Mouse (Mus musculus): ENCODE measurements around the gene Hsph1. TPM values are rescaled to one million over a fixed set of nuclear protein-coding genes. Genes with fewer than 3 reads are reported as not detected.

Hsph1 gene
- polyA plus RNA-seq, 1 experiment from 2014 or later: 104 TPM

- no peak overlapping the region for H3K9ac ChIP-seq (replicated peaks; ENCODE audit: low read length)
- H3K36me3 ChIP-seq (ENCODE audit: control insufficient read depth, insufficient read depth, low read length): peaks cover 98% of the 10 kb centered on the region
- DNase-seq (no peak), ATAC-seq (ENCODE audit: low FRiP score, low TSS enrichment) (no peak)
- no peaks in the 10 kb centered on the region for H3K27me3 ChIP-seq (ENCODE audit: control insufficient read depth, insufficient read depth, low read length)
- H3K4me1 ChIP-seq (ENCODE audit: control insufficient read depth, insufficient read depth, low read length): no peaks in the 10 kb centered on the region
- H3K4me2 ChIP-seq (ENCODE audit: low read length): no peak overlapping the region
- no peak overlapping the region for H3K27ac ChIP-seq (replicated peaks; ENCODE audit: low read depth, low read length)
- no peaks in the 10 kb centered on the region for H3K9me3 ChIP-seq (ENCODE audit: control insufficient read depth, low read length)
- H3K4me3 ChIP-seq (replicated peaks; ENCODE audit: low read depth, low read length): no peak overlapping the region
- WGBS: 92% methylated on average over 3 of the region's 3 CpGs
These were observed 10.6 kb downstream of the Hsph1 start for GRCm38 (mm10) chr5:149625547-149625946.

- DNase-seq (no peak), ATAC-seq (ENCODE audit: low FRiP score, low TSS enrichment) (no peak)
- 94% methylated on average over 8 of the region's 8 CpGs for WGBS
These were observed 12.1 kb downstream of the Hsph1 start for GRCm38 (mm10) chr5:149623815-149624675.

GRCm38 (mm10) chr5:149622644-149623043 lies 13.5 kb downstream of the Hsph1 start:
- no peaks in the 10 kb centered on the region for H3K9me3 ChIP-seq (ENCODE audit: control insufficient read depth, low read length)
- WGBS: 80% methylated on average over 6 of the region's 6 CpGs
- DNase-seq (no peak), ATAC-seq (ENCODE audit: low FRiP score, low TSS enrichment) (no peak)
- no peak overlapping the region for H3K9ac ChIP-seq (replicated peaks; ENCODE audit: low read length)
- no peaks in the 10 kb centered on the region for H3K4me1 ChIP-seq (ENCODE audit: control insufficient read depth, insufficient read depth, low read length)
- no peak overlapping the region for H3K4me2 ChIP-seq (ENCODE audit: low read length)
- no peak overlapping the region for H3K27ac ChIP-seq (replicated peaks; ENCODE audit: low read depth, low read length)
- H3K4me3 ChIP-seq (replicated peaks; ENCODE audit: low read depth, low read length): no peak overlapping the region
- H3K36me3 ChIP-seq (ENCODE audit: control insufficient read depth, insufficient read depth, low read length): peaks cover 97% of the 10 kb centered on the region
- H3K27me3 ChIP-seq (ENCODE audit: control insufficient read depth, insufficient read depth, low read length): no peaks in the 10 kb centered on the region

More at GRCm38 (mm10) chr5:149623815-149624675, 12.1 kb downstream of the Hsph1 start:
- H3K27me3 ChIP-seq (ENCODE audit: control insufficient read depth, insufficient read depth, low read length): no peaks in the 10 kb centered on the region
- no peak overlapping the region for H3K4me2 ChIP-seq (ENCODE audit: low read length)
- H3K4me1 ChIP-seq (ENCODE audit: control insufficient read depth, insufficient read depth, low read length): no peaks in the 10 kb centered on the region
- H3K36me3 ChIP-seq (ENCODE audit: control insufficient read depth, insufficient read depth, low read length): peaks cover 97% of the 10 kb centered on the region
- H3K9me3 ChIP-seq (ENCODE audit: control insufficient read depth, low read length): no peaks in the 10 kb centered on the region
- H3K27ac ChIP-seq (replicated peaks; ENCODE audit: low read depth, low read length): no peak overlapping the region
- no peak overlapping the region for H3K4me3 ChIP-seq (replicated peaks; ENCODE audit: low read depth, low read length)
- no peak overlapping the region for H3K9ac ChIP-seq (replicated peaks; ENCODE audit: low read length)

GRCm38 (mm10) chr5:149622152-149622551 lies 14.0 kb downstream of the Hsph1 start:
- no peak overlapping the region for H3K27ac ChIP-seq (replicated peaks; ENCODE audit: low read depth, low read length)
- no peaks in the 10 kb centered on the region for H3K27me3 ChIP-seq (ENCODE audit: control insufficient read depth, insufficient read depth, low read length)
- WGBS: 75% methylated on average over 7 of the region's 7 CpGs
- H3K4me2 ChIP-seq (ENCODE audit: low read length): no peak overlapping the region
- H3K36me3 ChIP-seq (ENCODE audit: control insufficient read depth, insufficient read depth, low read length): peaks cover 97% of the 10 kb centered on the region
- no peak for DNase-seq
- no peak overlapping the region for H3K9ac ChIP-seq (replicated peaks; ENCODE audit: low read length)
- ATAC-seq (ENCODE audit: low FRiP score, low TSS enrichment): no peak
- H3K9me3 ChIP-seq (ENCODE audit: control insufficient read depth, low read length): no peaks in the 10 kb centered on the region
- no peak overlapping the region for H3K4me3 ChIP-seq (replicated peaks; ENCODE audit: low read depth, low read length)
- H3K4me1 ChIP-seq (ENCODE audit: control insufficient read depth, insufficient read depth, low read length): no peaks in the 10 kb centered on the region

- WGBS: 92% methylated on average over 6 of the region's 6 CpGs
- no peak overlapping the region for H3K4me2 ChIP-seq (ENCODE audit: low read length)
- no peaks in the 10 kb centered on the region for H3K4me1 ChIP-seq (ENCODE audit: control insufficient read depth, insufficient read depth, low read length)
- peaks cover 82% of the 10 kb centered on the region for H3K36me3 ChIP-seq (ENCODE audit: control insufficient read depth, insufficient read depth, low read length)
- H3K9ac ChIP-seq (replicated peaks; ENCODE audit: low read length): no peak overlapping the region
- H3K27me3 ChIP-seq (ENCODE audit: control insufficient read depth, insufficient read depth, low read length): no peaks in the 10 kb centered on the region
- DNase-seq (no peak), ATAC-seq (ENCODE audit: low FRiP score, low TSS enrichment) (no peak)
- H3K9me3 ChIP-seq (ENCODE audit: control insufficient read depth, low read length): no peaks in the 10 kb centered on the region
- H3K27ac ChIP-seq (replicated peaks; ENCODE audit: low read depth, low read length): no peak overlapping the region
- H3K4me3 ChIP-seq (replicated peaks; ENCODE audit: low read depth, low read length): no peak overlapping the region
These were observed 18.3 kb downstream of the Hsph1 start for GRCm38 (mm10) chr5:149617776-149618425.

DNA sequence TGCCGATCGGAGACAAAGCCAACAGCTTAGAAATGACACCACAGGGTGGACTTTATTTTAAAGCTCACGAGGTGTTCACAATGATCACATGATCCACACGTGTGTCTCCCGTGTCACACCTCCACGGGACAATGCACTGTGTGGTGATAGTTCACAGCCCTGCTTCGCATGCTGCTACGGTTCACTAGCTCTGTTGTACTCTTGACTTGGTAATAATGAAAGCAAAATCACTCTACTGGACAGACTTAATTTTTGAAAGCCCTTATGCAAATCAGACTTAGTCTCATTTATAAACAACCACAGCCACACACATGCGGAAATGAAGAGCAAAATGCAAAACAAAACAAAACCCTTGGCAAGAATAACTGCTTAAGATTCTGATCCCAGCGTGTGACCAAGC lies 19.4 kb downstream of the Hsph1 start:
- no peak for DNase-seq
- Histone ChIP-seq H3K4me1 (ENCODE audit: control insufficient read depth, insufficient read depth, low read length) (no peaks in the 10 kb centered on the region), H3K27ac (replicated peaks; ENCODE audit: low read depth, low read length) (no peak overlapping the region), H3K9me3 (ENCODE audit: control insufficient read depth, low read length) (no peaks in the 10 kb centered on the region), H3K4me2 (ENCODE audit: low read length) (no peak overlapping the region), H3K4me3 (replicated peaks; ENCODE audit: low read depth, low read length) (no peak overlapping the region), H3K9ac (replicated peaks; ENCODE audit: low read length) (no peak overlapping the region), H3K27me3 (ENCODE audit: control insufficient read depth, insufficient read depth, low read length) (no peaks in the 10 kb centered on the region), H3K36me3 (ENCODE audit: control insufficient read depth, insufficient read depth, low read length) (peaks cover 71% of the 10 kb centered on the region)
- WGBS: 88% methylated on average over 10 of the region's 10 CpGs
- ATAC-seq (ENCODE audit: low FRiP score, low TSS enrichment): no peak

- Histone ChIP-seq H3K9me3 (ENCODE audit: control insufficient read depth, low read length) (no peaks in the 10 kb centered on the region), H3K27me3 (ENCODE audit: control insufficient read depth, insufficient read depth, low read length) (no peaks in the 10 kb centered on the region), H3K4me3 (replicated peaks; ENCODE audit: low read depth, low read length) (no peak overlapping the region), H3K4me2 (ENCODE audit: low read length) (no peak overlapping the region), H3K36me3 (ENCODE audit: control insufficient read depth, insufficient read depth, low read length) (peaks cover 65% of the 10 kb centered on the region), H3K27ac (replicated peaks; ENCODE audit: low read depth, low read length) (no peak overlapping the region), H3K9ac (replicated peaks; ENCODE audit: low read length) (no peak overlapping the region), H3K4me1 (ENCODE audit: control insufficient read depth, insufficient read depth, low read length) (no peaks in the 10 kb centered on the region)
- ATAC-seq (ENCODE audit: low FRiP score, low TSS enrichment): no peak
- no peak for DNase-seq
- WGBS: 79% methylated on average over 1 of the region's 1 CpGs
These were observed 20.0 kb downstream of the Hsph1 start for GRCm38 (mm10) chr5:149616138-149616537.

DNA sequence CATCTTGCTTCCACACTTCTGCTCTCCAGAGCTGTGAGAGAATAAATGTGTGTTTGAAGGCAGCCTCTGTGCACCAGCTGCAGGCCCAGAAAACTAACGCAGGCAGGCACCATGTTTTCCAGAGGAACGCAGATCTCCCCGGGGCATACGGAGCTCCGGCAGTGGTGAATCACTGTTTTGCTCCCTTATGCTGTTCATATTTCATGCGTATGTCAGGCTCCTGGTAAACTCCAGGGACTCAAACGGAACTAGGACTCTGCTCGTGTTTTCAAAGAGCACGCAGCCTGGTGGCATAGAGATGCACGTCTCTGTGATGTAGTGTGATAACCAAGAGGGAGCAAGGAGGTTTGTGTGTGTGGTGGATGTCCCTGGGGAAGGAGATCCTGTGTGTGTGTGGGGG lies 23.4 kb downstream of the Hsph1 start:
- H3K4me3 ChIP-seq (replicated peaks; ENCODE audit: low read depth, low read length): no peak overlapping the region
- WGBS: 66% methylated on average over 10 of the region's 10 CpGs
- H3K9me3 ChIP-seq (ENCODE audit: control insufficient read depth, low read length): no peaks in the 10 kb centered on the region
- no peak overlapping the region for H3K4me2 ChIP-seq (ENCODE audit: low read length)
- no peak overlapping the region for H3K9ac ChIP-seq (replicated peaks; ENCODE audit: low read length)
- no peaks in the 10 kb centered on the region for H3K27me3 ChIP-seq (ENCODE audit: control insufficient read depth, insufficient read depth, low read length)
- DNase-seq (peak; percentile 45), ATAC-seq (ENCODE audit: low FRiP score, low TSS enrichment) (no peak)
- H3K4me1 ChIP-seq (ENCODE audit: control insufficient read depth, insufficient read depth, low read length): no peaks in the 10 kb centered on the region
- no peak overlapping the region; the same call in 1 of the 2 replicates for H3K27ac ChIP-seq (replicated peaks; ENCODE audit: low read depth, low read length)
- H3K36me3 ChIP-seq (ENCODE audit: control insufficient read depth, insufficient read depth, low read length): peaks cover 31% of the 10 kb centered on the region

DNA sequence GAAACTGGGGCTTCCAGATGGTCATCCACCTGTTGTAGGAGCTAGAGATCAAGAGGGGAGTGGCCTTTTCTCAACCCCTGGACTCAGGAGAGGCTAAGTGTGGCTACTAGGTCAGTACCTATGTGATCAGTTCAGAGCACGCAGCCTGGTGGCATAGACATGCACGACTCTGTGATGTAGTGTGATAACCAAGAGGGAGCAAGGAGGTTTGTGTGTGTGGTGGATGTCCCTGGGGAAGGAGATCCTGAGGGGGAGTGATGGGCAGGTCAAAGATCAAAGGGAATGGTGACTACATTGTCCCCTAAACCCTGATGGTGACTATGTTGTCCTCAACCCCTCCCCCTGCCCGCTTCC lies 24.0 kb downstream of the Hsph1 start:
- Histone ChIP-seq H3K27me3 (ENCODE audit: control insufficient read depth, insufficient read depth, low read length) (no peaks in the 10 kb centered on the region), H3K4me2 (ENCODE audit: low read length) (no peak overlapping the region), H3K27ac (replicated peaks; ENCODE audit: low read depth, low read length) (no peak overlapping the region; the same call in 1 of the 2 replicates), H3K9ac (replicated peaks; ENCODE audit: low read length) (no peak overlapping the region), H3K36me3 (ENCODE audit: control insufficient read depth, insufficient read depth, low read length) (peaks cover 25% of the 10 kb centered on the region), H3K9me3 (ENCODE audit: control insufficient read depth, low read length) (no peaks in the 10 kb centered on the region), H3K4me3 (replicated peaks; ENCODE audit: low read depth, low read length) (no peak overlapping the region), H3K4me1 (ENCODE audit: control insufficient read depth, insufficient read depth, low read length) (no peaks in the 10 kb centered on the region)
- no peak for DNase-seq
- WGBS: 92% methylated on average over 3 of the region's 3 CpGs
- no peak for ATAC-seq (ENCODE audit: low FRiP score, low TSS enrichment)

Measured in midbrain, embryonic 14.5 days (tissue).